Mouse (Mus musculus): ENCODE results near the gene Irgc1. TPM values are rescaled to one million over a fixed set of nuclear protein-coding genes. Genes with fewer than 3 reads are reported as not detected.
"Not testable (repeated sequence)": the region's sequence is repeated elsewhere in the genome, so short reads cannot be mapped to it uniquely, and the experiment has no call there.

The Irgc1 gene
- polyA plus RNA-seq, 2 experiments = not detected

- no peak for DNase-seq (ENCODE audit: low spot score)
- Histone ChIP-seq H3K27me3 (ENCODE audit: control insufficient read depth, insufficient read depth, low read length) (peaks cover 4% of the 10 kb centered on the region; the same call in 1 of the 2 replicates), H3K9me3 (ENCODE audit: control insufficient read depth, low read length) (no peaks in the 10 kb centered on the region), H3K9ac (ENCODE audit: low read depth, low read length, severe bottlenecking) (no peak overlapping the region), H3K36me3 (ENCODE audit: control insufficient read depth, insufficient read depth, low read length) (no peaks in the 10 kb centered on the region), H3K4me1 (ENCODE audit: control insufficient read depth, insufficient read depth, low read length) (no peaks in the 10 kb centered on the region), H3K27ac (replicated peaks; ENCODE audit: low read depth, low read length) (no peak overlapping the region), H3K4me2 (replicated peaks; ENCODE audit: low read depth, low read length, severe bottlenecking) (no peak overlapping the region), H3K4me3 (replicated peaks; ENCODE audit: low read length) (no peak overlapping the region)
- 27% methylated on average over 3 of the region's 3 CpGs for WGBS
- no peak for ATAC-seq (ENCODE audit: low FRiP score, low read depth)
- no peak for TF ChIP-seq POLR2A (IDR thresholded peaks at IDR 0.05; ENCODE audit: borderline replicate concordance, extremely low read depth, insufficient read depth, insufficient read length)
Observed at GRCm38 (mm10) chr7:24487403-24487802, 35.3 kb upstream of the Irgc1 start.

- DNase-seq (ENCODE audit: low spot score) (no peak), ATAC-seq (ENCODE audit: low FRiP score, low read depth) (no peak; the same call in 1 of the 2 replicates)
- H3K27ac ChIP-seq (replicated peaks; ENCODE audit: low read depth, low read length) = no peak overlapping the region
- H3K9me3 ChIP-seq (ENCODE audit: control insufficient read depth, low read length) = no peaks in the 10 kb centered on the region
- peaks cover 4% of the 10 kb centered on the region; the same call in 1 of the 2 replicates for H3K27me3 ChIP-seq (ENCODE audit: control insufficient read depth, insufficient read depth, low read length)
- no peak overlapping the region for H3K4me2 ChIP-seq (replicated peaks; ENCODE audit: low read depth, low read length, severe bottlenecking)
- no peaks in the 10 kb centered on the region for H3K4me1 ChIP-seq (ENCODE audit: control insufficient read depth, insufficient read depth, low read length)
- H3K36me3 ChIP-seq (ENCODE audit: control insufficient read depth, insufficient read depth, low read length) = no peaks in the 10 kb centered on the region
- TF ChIP-seq POLR2A (IDR thresholded peaks at IDR 0.05; ENCODE audit: borderline replicate concordance, extremely low read depth, insufficient read depth, insufficient read length) = no peak
- no peak overlapping the region for H3K4me3 ChIP-seq (replicated peaks; ENCODE audit: low read length)
- WGBS = 58% methylated on average over 9 of the region's 9 CpGs
- H3K9ac ChIP-seq (ENCODE audit: low read depth, low read length, severe bottlenecking) = no peak overlapping the region; the same call in 1 of the 2 replicates
Observed at GRCm38 (mm10) chr7:24486654-24487130, 34.6 kb upstream of the Irgc1 start.

GRCm38 (mm10) chr7:24485481-24485880 is 33.4 kb upstream of the Irgc1 start:
- 80% methylated on average over 9 of the region's 9 CpGs for WGBS
- H3K27me3 ChIP-seq (ENCODE audit: control insufficient read depth, insufficient read depth, low read length) = peaks cover 9% of the 10 kb centered on the region; the same call in 1 of the 2 replicates
- H3K9ac ChIP-seq (ENCODE audit: low read depth, low read length, severe bottlenecking) = no peak overlapping the region
- ATAC-seq (ENCODE audit: low FRiP score, low read depth) (no peak), DNase-seq (ENCODE audit: low spot score) (no peak)
- H3K9me3 ChIP-seq (ENCODE audit: control insufficient read depth, low read length) = no peaks in the 10 kb centered on the region
- TF ChIP-seq POLR2A (IDR thresholded peaks at IDR 0.05; ENCODE audit: borderline replicate concordance, extremely low read depth, insufficient read depth, insufficient read length) = no peak
- H3K27ac ChIP-seq (replicated peaks; ENCODE audit: low read depth, low read length) = no peak overlapping the region
- H3K4me3 ChIP-seq (replicated peaks; ENCODE audit: low read length) = no peak overlapping the region
- no peaks in the 10 kb centered on the region for H3K4me1 ChIP-seq (ENCODE audit: control insufficient read depth, insufficient read depth, low read length)
- H3K36me3 ChIP-seq (ENCODE audit: control insufficient read depth, insufficient read depth, low read length) = no peaks in the 10 kb centered on the region
- H3K4me2 ChIP-seq (replicated peaks; ENCODE audit: low read depth, low read length, severe bottlenecking) = no peak overlapping the region

GRCm38 (mm10) chr7:24483291-24483690 is 31.2 kb upstream of the Irgc1 start:
- H3K36me3 ChIP-seq (ENCODE audit: control insufficient read depth, insufficient read depth, low read length); ATAC-seq (ENCODE audit: low FRiP score, low read depth); H3K4me1 ChIP-seq (ENCODE audit: control insufficient read depth, insufficient read depth, low read length); H3K9ac ChIP-seq (ENCODE audit: low read depth, low read length, severe bottlenecking); H3K4me2 ChIP-seq (replicated peaks; ENCODE audit: low read depth, low read length, severe bottlenecking); H3K9me3 ChIP-seq (ENCODE audit: control insufficient read depth, low read length); DNase-seq (ENCODE audit: low spot score); H3K27me3 ChIP-seq (ENCODE audit: control insufficient read depth, insufficient read depth, low read length); H3K4me3 ChIP-seq (replicated peaks; ENCODE audit: low read length); H3K27ac ChIP-seq (replicated peaks; ENCODE audit: low read depth, low read length): not testable (repeated sequence)
- WGBS = 41% methylated on average over 6 of the region's 6 CpGs

GRCm38 (mm10) chr7:24482208-24483020 is 30.3 kb upstream of the Irgc1 start:
- Histone ChIP-seq H3K36me3 (ENCODE audit: control insufficient read depth, insufficient read depth, low read length) (no peaks in the 10 kb centered on the region), H3K4me2 (replicated peaks; ENCODE audit: low read depth, low read length, severe bottlenecking) (peak overlapping the region; percentile 96), H3K4me1 (ENCODE audit: control insufficient read depth, insufficient read depth, low read length) (no peaks in the 10 kb centered on the region), H3K27ac (replicated peaks; ENCODE audit: low read depth, low read length) (no peak overlapping the region), H3K9me3 (ENCODE audit: control insufficient read depth, low read length) (no peaks in the 10 kb centered on the region), H3K9ac (ENCODE audit: low read depth, low read length, severe bottlenecking) (peak overlapping the region; percentile 66), H3K4me3 (replicated peaks; ENCODE audit: low read length) (peak overlapping the region; percentile 63), H3K27me3 (ENCODE audit: control insufficient read depth, insufficient read depth, low read length) (peaks cover 9% of the 10 kb centered on the region; the same call in 1 of the 2 replicates)
- ATAC-seq (ENCODE audit: low FRiP score, low read depth) (no peak), DNase-seq (ENCODE audit: low spot score) (no peak)
- 3% methylated on average over 12 of the region's 38 CpGs for WGBS
- no peak for TF ChIP-seq POLR2A (IDR thresholded peaks at IDR 0.05; ENCODE audit: borderline replicate concordance, extremely low read depth, insufficient read depth, insufficient read length)
